15 mouse cellular contexts compared by ENCODE assay signal in genomic region chr3:132849669-132850068, GRCm38 (mm10).
"Had no signal": no experiment of that assay in that cellular context is flagged by ENCODE, and none has a peak within 500 bp of the region (broad histone marks: within the 10 kb centered on the region; RNA-seq: fewer than 3 reads in every experiment).

No protein-coding gene starts in this region.

- H3K4me1 ChIP-seq: neural tube, embryonic 15.5 days had no signal

- H3K9ac ChIP-seq: neural tube, embryonic 15.5 days; stomach, embryonic 15.5 days had no signal

- H3K36me3 ChIP-seq: neural tube, embryonic 15.5 days; stomach, embryonic 15.5 days had no signal

- H3K4me3 ChIP-seq: neural tube, embryonic 15.5 days; stomach, embryonic 15.5 days had no signal

- H3K27me3 ChIP-seq: neural tube, embryonic 15.5 days; stomach, embryonic 15.5 days had no signal

- H3K27ac ChIP-seq: neural tube, embryonic 15.5 days; stomach, embryonic 15.5 days; stomach, postnatal 0 days had no signal

- H3K9me3 ChIP-seq: neural tube, embryonic 15.5 days; stomach, embryonic 15.5 days had no signal

- H3K4me2 ChIP-seq: neural tube, embryonic 15.5 days; stomach, embryonic 15.5 days had no signal

- DNase-seq: retina, postnatal 1 day; right cerebral cortex, adult 18-20 months; right cerebral cortex, postnatal 14 days; right cerebral cortex, postnatal 25 days; right cerebral cortex, postnatal 4 days; spleen, adult 18-20 months; thymus, adult 18-20 months; thymus, adult 2 months; thymus, postnatal 14 days; thymus, postnatal 25 days; thymus, postnatal 36 days; thymus, postnatal 4 days had no signal
